Mouse (Mus musculus): ENCODE data around the gene Grin1. TPM values are rescaled to one million over a fixed set of nuclear protein-coding genes. Genes with fewer than 3 reads are reported as not detected.

Gene Grin1
- polyA plus RNA-seq, 1 experiment from 2014 or later = 0.78 TPM

GRCm38 (mm10) chr2:25348162-25348561 is 29.2 kb upstream of the Grin1 start:
- no peak overlapping the region for H3K27ac ChIP-seq (ENCODE audit: low read depth, low read length)

GRCm38 (mm10) chr2:25338303-25338702 is 19.3 kb upstream of the Grin1 start:
- 68% methylated on average over 6 of the region's 6 CpGs for WGBS
- peaks cover 60% of the 10 kb centered on the region for H3K36me3 ChIP-seq (ENCODE audit: control insufficient read depth, insufficient read depth)

More at GRCm38 (mm10) chr2:25348162-25348561, 29.2 kb upstream of the Grin1 start:
- Histone ChIP-seq H3K9ac (ENCODE audit: low read depth, low read length) (no peak overlapping the region), H3K36me3 (ENCODE audit: control insufficient read depth, insufficient read depth) (peaks cover 96% of the 10 kb centered on the region), H3K4me2 (replicated peaks; ENCODE audit: low read depth) (no peak overlapping the region), H3K4me1 (replicated peaks; ENCODE audit: control insufficient read depth, insufficient read depth, low read length) (no peaks in the 10 kb centered on the region), H3K9me3 (ENCODE audit: control insufficient read depth) (no peaks in the 10 kb centered on the region), H3K4me3 (ENCODE audit: low read depth, low read length) (no peak overlapping the region), H3K27me3 (replicated peaks; ENCODE audit: control insufficient read depth, insufficient read depth, low read length) (no peaks in the 10 kb centered on the region)
- WGBS = 90% methylated on average over 7 of the region's 7 CpGs
- no peak for TF ChIP-seq CTCF (IDR thresholded peaks at IDR 0.05; ENCODE audit: low read depth)
- no peak for ATAC-seq

GRCm38 (mm10) chr2:25333569-25333968 is 14.6 kb upstream of the Grin1 start:
- no peak for ATAC-seq
- H3K36me3 ChIP-seq (ENCODE audit: control insufficient read depth, insufficient read depth) = peaks cover 34% of the 10 kb centered on the region
- no peak overlapping the region for H3K27ac ChIP-seq (ENCODE audit: low read depth, low read length)

More at GRCm38 (mm10) chr2:25338303-25338702, 19.3 kb upstream of the Grin1 start:
- no peak overlapping the region for H3K9ac ChIP-seq (ENCODE audit: low read depth, low read length)
- peaks cover 3% of the 10 kb centered on the region; the same call in 1 of the 2 replicates for H3K4me1 ChIP-seq (replicated peaks; ENCODE audit: control insufficient read depth, insufficient read depth, low read length)
- TF ChIP-seq CTCF (IDR thresholded peaks at IDR 0.05; ENCODE audit: low read depth) = no peak
- H3K9me3 ChIP-seq (ENCODE audit: control insufficient read depth) = no peaks in the 10 kb centered on the region
- peak; percentile 66 for ATAC-seq
- no peak overlapping the region for H3K27ac ChIP-seq (ENCODE audit: low read depth, low read length)
- H3K27me3 ChIP-seq (replicated peaks; ENCODE audit: control insufficient read depth, insufficient read depth, low read length) = no peaks in the 10 kb centered on the region
- H3K4me3 ChIP-seq (ENCODE audit: low read depth, low read length) = no peak overlapping the region
- H3K4me2 ChIP-seq (replicated peaks; ENCODE audit: low read depth) = no peak overlapping the region

GRCm38 (mm10) chr2:25332286-25333160 is 13.5 kb upstream of the Grin1 start, which contains the start of gene Man1b1:
Gene Man1b1 (plus strand): TSS chr2:25332338.
- H3K36me3 ChIP-seq (ENCODE audit: control insufficient read depth, insufficient read depth) = peaks cover 25% of the 10 kb centered on the region
- peak; percentile 95 for ATAC-seq
- H3K4me2 ChIP-seq (replicated peaks; ENCODE audit: low read depth) = peak within 1 kb of the TSS; percentile 85
- WGBS = under 1% methylated on average over 78 of the region's 78 CpGs
- H3K27me3 ChIP-seq (replicated peaks; ENCODE audit: control insufficient read depth, insufficient read depth, low read length) = no peaks in the 10 kb centered on the region
- H3K4me3 ChIP-seq (ENCODE audit: low read depth, low read length) = peak within 1 kb of the TSS; percentile 87
- peak; percentile 68 for TF ChIP-seq CTCF (IDR thresholded peaks at IDR 0.05; ENCODE audit: low read depth)
- H3K27ac ChIP-seq (ENCODE audit: low read depth, low read length) = peak within 1 kb of the TSS; percentile 78
- peak within 1 kb of the TSS; percentile 72 for H3K9ac ChIP-seq (ENCODE audit: low read depth, low read length)
- no peaks in the 10 kb centered on the region for H3K9me3 ChIP-seq (ENCODE audit: control insufficient read depth)
- H3K4me1 ChIP-seq (replicated peaks; ENCODE audit: control insufficient read depth, insufficient read depth, low read length) = peaks cover 3% of the 10 kb centered on the region; the same call in 1 of the 2 replicates

More at GRCm38 (mm10) chr2:25333569-25333968, 14.6 kb upstream of the Grin1 start:
- H3K27me3 ChIP-seq (replicated peaks; ENCODE audit: control insufficient read depth, insufficient read depth, low read length) = no peaks in the 10 kb centered on the region
- peaks cover 3% of the 10 kb centered on the region; the same call in 1 of the 2 replicates for H3K4me1 ChIP-seq (replicated peaks; ENCODE audit: control insufficient read depth, insufficient read depth, low read length)
- TF ChIP-seq CTCF (IDR thresholded peaks at IDR 0.05; ENCODE audit: low read depth) = no peak
- peak overlapping the region; percentile 85 for H3K4me2 ChIP-seq (replicated peaks; ENCODE audit: low read depth)
- peak overlapping the region; percentile 72; the same call in 1 of the 2 replicates for H3K9ac ChIP-seq (ENCODE audit: low read depth, low read length)
- H3K9me3 ChIP-seq (ENCODE audit: control insufficient read depth) = no peaks in the 10 kb centered on the region
- H3K4me3 ChIP-seq (ENCODE audit: low read depth, low read length) = peak overlapping the region; percentile 87
- 75% methylated on average over 2 of the region's 2 CpGs for WGBS

- Histone ChIP-seq H3K9ac (ENCODE audit: low read depth, low read length) (no peak overlapping the region), H3K4me2 (replicated peaks; ENCODE audit: low read depth) (peak overlapping the region; percentile 85), H3K36me3 (ENCODE audit: control insufficient read depth, insufficient read depth) (peaks cover 14% of the 10 kb centered on the region), H3K27me3 (replicated peaks; ENCODE audit: control insufficient read depth, insufficient read depth, low read length) (no peaks in the 10 kb centered on the region), H3K4me3 (ENCODE audit: low read depth, low read length) (peak overlapping the region; percentile 87), H3K9me3 (ENCODE audit: control insufficient read depth) (no peaks in the 10 kb centered on the region), H3K4me1 (replicated peaks; ENCODE audit: control insufficient read depth, insufficient read depth, low read length) (peaks cover 3% of the 10 kb centered on the region; the same call in 1 of the 2 replicates), H3K27ac (ENCODE audit: low read depth, low read length) (no peak overlapping the region)
- peak; percentile 37 for TF ChIP-seq CTCF (IDR thresholded peaks at IDR 0.05; ENCODE audit: low read depth)
- WGBS = 50% methylated on average over 9 of the region's 9 CpGs
- ATAC-seq = no peak
Measured at GRCm38 (mm10) chr2:25331470-25331869, 12.5 kb upstream of the Grin1 start.

GRCm38 (mm10) chr2:25328440-25328839 is 9.5 kb upstream of the Grin1 start:
- Histone ChIP-seq H3K9ac (ENCODE audit: low read depth, low read length) (no peak overlapping the region), H3K27ac (ENCODE audit: low read depth, low read length) (no peak overlapping the region), H3K27me3 (replicated peaks; ENCODE audit: control insufficient read depth, insufficient read depth, low read length) (no peaks in the 10 kb centered on the region), H3K4me1 (replicated peaks; ENCODE audit: control insufficient read depth, insufficient read depth, low read length) (peaks cover under 1% of the 10 kb centered on the region; the same call in 1 of the 2 replicates), H3K4me3 (ENCODE audit: low read depth, low read length) (no peak overlapping the region), H3K36me3 (ENCODE audit: control insufficient read depth, insufficient read depth) (no peaks in the 10 kb centered on the region), H3K9me3 (ENCODE audit: control insufficient read depth) (no peaks in the 10 kb centered on the region), H3K4me2 (replicated peaks; ENCODE audit: low read depth) (no peak overlapping the region)
- TF ChIP-seq CTCF (IDR thresholded peaks at IDR 0.05; ENCODE audit: low read depth) = peak; percentile 76
- ATAC-seq = no peak
- 41% methylated on average over 7 of the region's 7 CpGs for WGBS
